Mouse (Mus musculus) intestine, embryonic 15.5 days (tissue): ENCODE measurements at regions not wholly inside any gene's neighbourhood (a gene's known extent, or its start where the extent isn't known, plus 50 kb on each side); places are given as distances from the start of the nearest gene placed in this dataset.

Experiments used
- ATAC-seq: fragments of 200-750 bp; cut with Nextera tagmentation; 2 replicates; pipeline ENCODE4 v1.8.0; 2017; ENCODE audit warnings: moderate TSS enrichment, moderate library complexity
- H3K27ac ChIP-seq: fragments of 300-500 bp; sonication (generic); 2 replicates; pipeline ENCODE4 v1.5.1; 2015; ENCODE audit warnings: mild to moderate bottlenecking, inconsistent platforms
- H3K27me3 ChIP-seq: fragments of 300-500 bp; sonication (generic); replicated peaks from 2 replicates; pipeline ENCODE4 v1.6.1; 2015; ENCODE audit warnings: inconsistent platforms
- H3K36me3 ChIP-seq: fragments of 300-500 bp; sonication (generic); 2 replicates; pipeline ENCODE4 v1.6.1; 2015; ENCODE audit warnings: inconsistent platforms
- H3K4me1 ChIP-seq: fragments of 300-500 bp; sonication (generic); replicated peaks from 2 replicates; pipeline ENCODE4 v1.6.1; 2015; ENCODE audit warnings: inconsistent platforms
- H3K4me2 ChIP-seq: fragments of 300-500 bp; sonication (generic); replicated peaks from 2 replicates; pipeline ENCODE4 v1.6.1; 2015; ENCODE audit warnings: mild to moderate bottlenecking, inconsistent platforms
- H3K4me3 ChIP-seq: fragments of 300-500 bp; sonication (generic); replicated peaks from 2 replicates; pipeline ENCODE4 v1.5.1; 2015; ENCODE audit warnings: inconsistent platforms
- H3K9ac ChIP-seq: fragments of 300-500 bp; sonication (generic); 2 replicates; pipeline ENCODE4 v1.6.1; 2015; ENCODE audit warnings: inconsistent platforms
- H3K9me3 ChIP-seq: fragments of 300-500 bp; sonication (generic); 2 replicates; pipeline ENCODE4 v1.6.1; 2016; ENCODE audit warnings: inconsistent platforms
- WGBS: fragments of 180-500 bp; shearing (Covaris S2); methylation state at CpG from one replicate; pipeline ENCODE4 v1.1.7; 2015; 5-methylcytosine and 5-hydroxymethylcytosine counted together

DNA sequence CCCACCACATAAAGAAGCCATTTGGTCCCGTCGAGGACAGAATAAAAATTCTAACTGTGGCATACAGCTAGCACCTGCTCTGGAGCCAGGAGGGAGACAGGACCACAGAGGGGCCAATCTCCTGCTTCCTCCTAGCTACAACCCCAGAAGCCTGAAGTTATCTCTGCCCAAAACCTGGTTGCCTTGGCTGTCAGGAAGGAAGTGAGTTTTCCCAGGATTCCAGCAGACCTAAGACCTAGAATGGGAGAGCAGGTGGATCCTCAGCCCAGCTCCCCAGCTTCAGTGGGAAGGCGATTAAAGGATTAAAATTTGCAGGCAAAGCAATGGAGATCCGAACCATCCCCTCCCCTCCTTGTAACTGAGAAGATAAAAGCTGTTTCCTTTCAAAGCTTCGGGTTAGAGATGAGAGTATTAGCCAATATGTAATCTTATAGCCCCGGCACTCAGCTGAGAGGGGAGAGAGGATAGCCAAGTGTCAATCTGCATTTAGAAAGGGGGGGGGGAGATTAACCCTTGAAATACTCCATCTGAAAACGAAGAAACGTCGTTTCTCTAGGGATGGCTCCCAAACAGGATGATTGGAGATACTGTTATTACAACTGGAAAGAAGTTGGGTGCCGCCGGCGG is 386.1 kb downstream of the Setd4 start:
- 42% methylated on average over 12 of the region's 12 CpGs for WGBS
- H3K36me3 ChIP-seq: no peaks in the 10 kb centered on the region
- no peak overlapping the region for H3K4me2 ChIP-seq
- H3K27me3 ChIP-seq: peaks cover 6% of the 10 kb centered on the region; the same call in 1 of the 2 replicates
- H3K9me3 ChIP-seq: no peaks in the 10 kb centered on the region
- ATAC-seq: no peak
- H3K9ac ChIP-seq: no peak overlapping the region
- H3K4me1 ChIP-seq: 0 out of 2 replicates have a peak, but pooled peaks cover 2% of the 10 kb centered on the region
- no peak overlapping the region for H3K4me3 ChIP-seq
- H3K27ac ChIP-seq: no peak overlapping the region

GRCm38 (mm10) chr16:93215630-93216029 is 388.2 kb downstream of the Setd4 start:
- Histone ChIP-seq H3K27me3 (peaks cover 6% of the 10 kb centered on the region; the same call in 1 of the 2 replicates), H3K9ac (no peak overlapping the region), H3K27ac (no peak overlapping the region), H3K4me3 (no peak overlapping the region), H3K9me3 (no peaks in the 10 kb centered on the region), H3K4me2 (no peak overlapping the region), H3K4me1 (0 out of 2 replicates have a peak, but pooled peaks cover 2% of the 10 kb centered on the region), H3K36me3 (no peaks in the 10 kb centered on the region)
- no peak for ATAC-seq
- 77% methylated on average over 4 of the region's 4 CpGs for WGBS

- Histone ChIP-seq H3K36me3 (no peaks in the 10 kb centered on the region), H3K4me1 (0 out of 2 replicates have a peak, but pooled peaks cover 2% of the 10 kb centered on the region), H3K27ac (no peak overlapping the region), H3K9ac (no peak overlapping the region), H3K27me3 (peaks cover 6% of the 10 kb centered on the region; the same call in 1 of the 2 replicates), H3K9me3 (no peaks in the 10 kb centered on the region), H3K4me3 (no peak overlapping the region), H3K4me2 (no peak overlapping the region)
- WGBS: 86% methylated on average over 6 of the region's 6 CpGs
- ATAC-seq: no peak
Measured at GRCm38 (mm10) chr16:93213618-93214017, 387.7 kb upstream of the Runx1 start.

- no peak for ATAC-seq
- 80% methylated on average over 3 of the region's 3 CpGs for WGBS
- H3K4me3 ChIP-seq: no peak overlapping the region
- no peak overlapping the region for H3K4me2 ChIP-seq
- no peaks in the 10 kb centered on the region for H3K36me3 ChIP-seq
- no peak overlapping the region for H3K27ac ChIP-seq
- 0 out of 2 replicates have a peak, but pooled peaks cover 2% of the 10 kb centered on the region for H3K27me3 ChIP-seq
- no peak overlapping the region for H3K9ac ChIP-seq
- no peaks in the 10 kb centered on the region for H3K4me1 ChIP-seq
- no peaks in the 10 kb centered on the region for H3K9me3 ChIP-seq
Measured at GRCm38 (mm10) chr16:93207675-93208074, 381.7 kb upstream of the Runx1 start.

- Histone ChIP-seq H3K27ac (no peak overlapping the region), H3K4me2 (no peak overlapping the region), H3K9me3 (no peaks in the 10 kb centered on the region), H3K36me3 (no peaks in the 10 kb centered on the region), H3K4me1 (no peaks in the 10 kb centered on the region), H3K27me3 (0 out of 2 replicates have a peak, but pooled peaks cover 2% of the 10 kb centered on the region), H3K4me3 (no peak overlapping the region), H3K9ac (no peak overlapping the region)
- WGBS: 87% methylated on average over 5 of the region's 5 CpGs
- ATAC-seq: no peak
Measured at GRCm38 (mm10) chr16:93207217-93207616, 381.3 kb upstream of the Runx1 start.

- Histone ChIP-seq H3K36me3 (no peaks in the 10 kb centered on the region), H3K27ac (no peak overlapping the region), H3K27me3 (0 out of 2 replicates have a peak, but pooled peaks cover 2% of the 10 kb centered on the region), H3K9me3 (no peaks in the 10 kb centered on the region), H3K4me3 (no peak overlapping the region), H3K4me1 (no peaks in the 10 kb centered on the region), H3K4me2 (no peak overlapping the region), H3K9ac (no peak overlapping the region)
- WGBS: 78% methylated on average over 4 of the region's 4 CpGs
- no peak for ATAC-seq
Measured at GRCm38 (mm10) chr16:93206325-93206724, 380.4 kb upstream of the Runx1 start.

GRCm38 (mm10) chr16:93204601-93205000 is 378.7 kb upstream of the Runx1 start:
- Histone ChIP-seq H3K9ac (no peak overlapping the region), H3K4me2 (no peak overlapping the region), H3K36me3 (no peaks in the 10 kb centered on the region), H3K27me3 (0 out of 2 replicates have a peak, but pooled peaks cover 2% of the 10 kb centered on the region), H3K4me1 (no peaks in the 10 kb centered on the region), H3K27ac (no peak overlapping the region), H3K9me3 (no peaks in the 10 kb centered on the region), H3K4me3 (no peak overlapping the region)
- WGBS: 62% methylated on average over 4 of the region's 4 CpGs
- ATAC-seq: no peak

GRCm38 (mm10) chr16:93202591-93202990 is 376.6 kb upstream of the Runx1 start:
- Histone ChIP-seq H3K4me1 (no peaks in the 10 kb centered on the region), H3K9me3 (no peaks in the 10 kb centered on the region), H3K9ac (no peak overlapping the region), H3K36me3 (no peaks in the 10 kb centered on the region), H3K27ac (no peak overlapping the region), H3K4me2 (no peak overlapping the region), H3K27me3 (0 out of 2 replicates have a peak, but pooled peaks cover 2% of the 10 kb centered on the region), H3K4me3 (no peak overlapping the region)
- ATAC-seq: no peak

DNA sequence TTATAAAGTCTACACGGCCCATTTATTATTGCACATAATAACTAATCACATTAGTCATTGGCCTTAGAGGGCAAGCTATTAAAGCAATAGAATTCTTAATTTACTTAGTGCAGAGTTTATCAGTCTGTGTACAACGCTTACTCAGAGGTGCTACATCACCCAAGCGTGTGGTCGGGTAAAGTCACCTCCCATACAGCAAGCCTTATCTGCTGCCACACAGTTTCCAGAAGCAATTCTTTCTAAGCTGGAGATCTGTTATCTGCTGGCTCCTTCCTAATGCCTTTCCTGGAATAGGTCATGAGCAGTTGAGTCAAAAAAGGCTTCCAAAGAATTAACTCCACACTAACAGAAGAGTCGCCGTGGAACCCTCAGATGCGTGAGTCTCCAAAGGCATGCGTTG is 371.4 kb upstream of the Runx1 start:
- Histone ChIP-seq H3K27ac (no peak overlapping the region), H3K9ac (no peak overlapping the region), H3K4me1 (no peaks in the 10 kb centered on the region), H3K36me3 (no peaks in the 10 kb centered on the region), H3K9me3 (no peaks in the 10 kb centered on the region), H3K27me3 (no peaks in the 10 kb centered on the region), H3K4me2 (no peak overlapping the region), H3K4me3 (no peak overlapping the region)
- ATAC-seq: peak; percentile 58; the same call in 1 of the 2 replicates
- WGBS: 79% methylated on average over 8 of the region's 8 CpGs

GRCm38 (mm10) chr16:93193921-93194481 is 368.1 kb upstream of the Runx1 start:
- Histone ChIP-seq H3K36me3 (no peaks in the 10 kb centered on the region), H3K27me3 (no peaks in the 10 kb centered on the region), H3K4me3 (no peak overlapping the region), H3K4me2 (no peak overlapping the region), H3K9me3 (no peaks in the 10 kb centered on the region), H3K27ac (no peak overlapping the region), H3K4me1 (no peaks in the 10 kb centered on the region), H3K9ac (no peak overlapping the region)
- ATAC-seq: no peak
- 63% methylated on average over 7 of the region's 7 CpGs for WGBS

DNA sequence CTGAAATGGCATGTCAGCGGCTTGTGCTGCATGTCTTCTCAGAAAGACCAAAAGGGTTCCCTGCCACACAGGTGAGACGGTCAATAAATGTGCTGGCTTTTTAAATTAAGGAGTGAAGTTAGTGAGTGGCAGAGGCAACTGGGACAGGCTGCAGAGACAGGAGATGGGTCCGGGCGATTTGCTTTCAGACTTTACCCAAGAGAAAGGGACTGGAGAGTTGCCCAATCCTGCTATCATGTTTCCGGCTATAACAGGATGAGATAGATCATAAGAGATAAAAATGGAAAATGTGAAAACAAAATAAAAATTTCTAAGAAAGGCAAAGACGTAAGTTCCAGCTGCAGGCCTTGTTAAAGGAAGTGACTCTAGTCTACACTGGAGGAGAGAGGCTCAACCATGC is 367.3 kb upstream of the Runx1 start:
- Histone ChIP-seq H3K36me3 (no peaks in the 10 kb centered on the region), H3K4me1 (no peaks in the 10 kb centered on the region), H3K4me3 (no peak overlapping the region), H3K27me3 (no peaks in the 10 kb centered on the region), H3K4me2 (no peak overlapping the region), H3K9me3 (no peaks in the 10 kb centered on the region), H3K27ac (no peak overlapping the region), H3K9ac (no peak overlapping the region)
- ATAC-seq: no peak
- 78% methylated on average over 6 of the region's 6 CpGs for WGBS

DNA sequence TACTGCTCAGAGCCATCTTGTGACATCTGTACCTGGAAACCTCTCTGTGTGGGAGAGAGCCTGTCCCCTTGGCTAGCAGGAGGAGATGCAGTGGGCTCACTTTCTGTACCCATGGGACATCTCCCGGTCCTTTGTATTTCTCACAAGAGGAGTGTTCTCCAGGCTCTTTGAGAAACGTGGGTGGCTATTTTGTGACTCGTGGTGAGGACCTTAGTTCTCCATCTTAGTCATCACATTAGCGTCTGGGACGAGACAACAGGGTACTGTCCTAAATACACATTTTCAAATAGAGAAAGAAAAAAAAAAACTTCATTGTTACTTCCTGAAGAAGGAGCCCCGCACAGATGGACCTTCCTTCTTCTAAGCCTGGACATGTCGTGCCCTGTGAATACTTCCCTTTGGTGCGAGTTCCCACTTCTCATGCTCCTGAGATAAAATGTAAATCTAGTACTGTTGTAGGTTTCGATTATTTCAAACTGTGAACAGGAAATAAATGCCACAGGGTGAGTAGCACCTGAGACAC is 366.8 kb upstream of the Runx1 start:
- H3K27me3 ChIP-seq: no peaks in the 10 kb centered on the region
- no peak overlapping the region for H3K4me2 ChIP-seq
- no peaks in the 10 kb centered on the region for H3K4me1 ChIP-seq
- H3K9me3 ChIP-seq: no peaks in the 10 kb centered on the region
- no peaks in the 10 kb centered on the region for H3K36me3 ChIP-seq
- no peak for ATAC-seq
- no peak overlapping the region for H3K9ac ChIP-seq
- 82% methylated on average over 9 of the region's 9 CpGs for WGBS
- no peak overlapping the region for H3K27ac ChIP-seq
- H3K4me3 ChIP-seq: no peak overlapping the region

GRCm38 (mm10) chr16:93191174-93191573 is 365.2 kb upstream of the Runx1 start:
- Histone ChIP-seq H3K4me2 (no peak overlapping the region), H3K36me3 (no peaks in the 10 kb centered on the region), H3K4me3 (no peak overlapping the region), H3K27ac (no peak overlapping the region), H3K9ac (no peak overlapping the region), H3K4me1 (no peaks in the 10 kb centered on the region), H3K9me3 (no peaks in the 10 kb centered on the region), H3K27me3 (no peaks in the 10 kb centered on the region)
- ATAC-seq: no peak
- WGBS: 79% methylated on average over 5 of the region's 5 CpGs
